Mouse (Mus musculus) testis, adult 2 months (tissue): ENCODE results near the gene Abcc9.

Source experiments
- CTCF ChIP-seq: fragments of 200-500 bp; IDR thresholded peaks from 2 replicates; pipeline ENCODE4 v1.5.1; 2012; ENCODE audit warnings: low read depth, mild to moderate bottlenecking, inconsistent platforms, low read length, moderate library complexity; ENCODE audit not compliant: control insufficient read depth, insufficient read depth, insufficient replicate concordance
- POLR2A ChIP-seq: fragments of 200-500 bp; IDR thresholded peaks from 2 replicates; pipeline ENCODE4 v1.6.1; 2012; ENCODE audit warnings: low read depth, mild to moderate bottlenecking, inconsistent platforms, low read length, moderate library complexity; ENCODE audit not compliant: control insufficient read depth

GRCm38 (mm10) chr6:142616659-142617058, 85.5 kb downstream of the Abcc9 start:
- TF ChIP-seq POLR2A (no peak), CTCF (no peak)
